Mouse (Mus musculus) cerebellum, postnatal 4 days (tissue): ENCODE data around the gene Arfgef2.

Experiments
- DNase-seq, 2 experiments: peaks; one replicate each; pipeline ENCODE4 v3.0.0; 2022; ENCODE audit warnings: low spot score in 2 of 2, mixed read lengths in 1 of 2

Gene Arfgef2

GRCm38 (mm10) chr2:166806813-166807212 is 1.4 kb downstream of the Arfgef2 start:
- DNase-seq, result no peak

GRCm38 (mm10) chr2:166809499-166809898 is 4.1 kb downstream of the Arfgef2 start:
- no peak for DNase-seq

- no peak for DNase-seq
These were observed 5.4 kb downstream of the Arfgef2 start for GRCm38 (mm10) chr2:166810821-166811220.

GRCm38 (mm10) chr2:166818463-166819143 is 13.2 kb downstream of the Arfgef2 start:
- no peak for DNase-seq

- DNase-seq, result no peak
These were observed 14.5 kb downstream of the Arfgef2 start for GRCm38 (mm10) chr2:166819849-166820248.

- no peak for DNase-seq
These were observed 15.5 kb downstream of the Arfgef2 start for GRCm38 (mm10) chr2:166820844-166821243.

GRCm38 (mm10) chr2:166821406-166821805 is 16.0 kb downstream of the Arfgef2 start:
- no peak for DNase-seq

- no peak for DNase-seq
These were observed 16.9 kb downstream of the Arfgef2 start for GRCm38 (mm10) chr2:166822119-166822826.

- DNase-seq, result no peak
These were observed 17.5 kb downstream of the Arfgef2 start for GRCm38 (mm10) chr2:166822901-166823300.

GRCm38 (mm10) chr2:166824386-166824785 is 19.0 kb downstream of the Arfgef2 start:
- DNase-seq, result no peak

- no peak for DNase-seq
These were observed 19.6 kb downstream of the Arfgef2 start for GRCm38 (mm10) chr2:166824998-166825397.

GRCm38 (mm10) chr2:166826491-166827224 is 21.3 kb downstream of the Arfgef2 start:
- no peak for DNase-seq

GRCm38 (mm10) chr2:166828306-166828705 is 22.9 kb downstream of the Arfgef2 start:
- no peak for DNase-seq

- DNase-seq, result no peak
These were observed 25.0 kb downstream of the Arfgef2 start for GRCm38 (mm10) chr2:166830350-166830749.

GRCm38 (mm10) chr2:166834091-166834490 is 28.7 kb downstream of the Arfgef2 start:
- no peak for DNase-seq

- DNase-seq, result no peak
These were observed 29.4 kb downstream of the Arfgef2 start for GRCm38 (mm10) chr2:166834796-166835195.

- no peak for DNase-seq
These were observed 30.2 kb downstream of the Arfgef2 start for GRCm38 (mm10) chr2:166835581-166835980.

GRCm38 (mm10) chr2:166841813-166842212 is 36.4 kb downstream of the Arfgef2 start:
- DNase-seq, result no peak

- DNase-seq, result no peak
These were observed 45.3 kb downstream of the Arfgef2 start for GRCm38 (mm10) chr2:166850691-166851090.

GRCm38 (mm10) chr2:166852270-166852669 is 46.9 kb downstream of the Arfgef2 start:
- DNase-seq, result no peak

GRCm38 (mm10) chr2:166855771-166856170 is 50.4 kb downstream of the Arfgef2 start:
- DNase-seq, result no peak

GRCm38 (mm10) chr2:166856366-166856765 is 51.0 kb downstream of the Arfgef2 start:
- no peak for DNase-seq

- DNase-seq, result no peak
These were observed 51.7 kb downstream of the Arfgef2 start for GRCm38 (mm10) chr2:166857118-166857517.
